Mouse (Mus musculus): Measurements from ENCODE around the gene Rps6kc1. TPM values are rescaled to one million over a fixed set of nuclear protein-coding genes. Genes with fewer than 3 reads are reported as not detected.

The Rps6kc1 gene
- polyA plus RNA-seq (2015; fragmentation: Nextera tagmentation; extraction: Ambion mirVana), result 10.3 and 10.8 TPM in 2 replicates

DNA sequence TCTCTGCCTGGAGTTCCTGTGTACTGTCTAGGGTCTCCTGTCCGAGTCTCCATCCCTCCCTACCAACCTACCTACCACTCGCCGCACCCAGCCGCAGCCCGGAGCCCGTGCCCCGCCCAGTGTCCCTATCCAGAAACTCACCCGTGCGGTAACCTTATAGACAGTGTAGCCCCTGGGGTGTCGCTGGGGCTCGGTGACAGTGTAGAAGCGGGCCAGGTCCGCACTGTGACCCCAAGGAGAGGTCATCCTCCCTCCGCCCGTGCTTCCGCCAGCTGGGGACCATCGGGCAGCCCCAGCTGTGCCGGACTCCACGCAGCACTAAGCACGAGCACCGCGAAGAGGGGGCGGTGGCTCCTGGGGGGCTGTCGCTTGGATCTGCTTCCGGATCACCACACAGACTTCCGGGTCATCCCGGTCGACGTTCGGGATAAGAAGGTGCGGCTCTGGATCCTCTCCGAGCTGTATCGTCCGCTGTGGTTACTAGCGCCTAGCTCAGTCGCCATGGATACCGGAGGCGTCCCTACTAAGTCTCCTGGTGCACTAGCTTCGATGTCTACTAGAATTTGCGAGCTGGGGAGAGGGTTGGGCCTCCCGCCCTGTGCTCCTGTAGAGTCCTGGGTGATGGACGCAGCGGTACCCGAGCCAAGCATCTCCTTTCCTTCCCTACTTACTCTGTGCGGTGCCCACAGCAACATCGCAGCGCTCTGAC, at the start of gene Rps6kc1:
Gene Rps6kc1 (minus strand): TSS at position 356 of the 709 bp plus-strand sequence.

DNA sequence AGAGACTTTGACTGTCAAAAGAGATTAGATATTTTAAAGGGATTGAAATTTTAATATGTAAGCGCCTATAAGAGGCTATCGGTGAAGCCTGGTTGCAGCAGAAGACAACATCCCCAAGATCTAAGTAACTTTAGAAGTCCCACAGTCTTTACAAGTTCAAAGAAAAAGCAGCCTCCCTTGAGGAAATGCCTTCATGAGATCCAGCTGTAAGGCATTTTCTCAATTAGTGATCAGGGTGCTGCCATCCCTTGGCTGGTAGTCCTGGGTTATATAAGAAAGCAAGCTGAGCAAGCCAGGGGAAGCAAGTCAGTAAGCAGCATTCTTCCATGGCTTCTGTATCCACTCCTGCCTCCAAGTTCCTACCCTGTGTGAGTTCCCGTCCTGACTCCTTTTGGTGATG, 13.2 kb upstream of the Rps6kc1 start, which contains the start of gene Angel2:
Gene Angel2 (plus strand): TSS at position 301 of the 400 bp plus-strand sequence.

Other genes with a start within 250 kb of the Rps6kc1 start
- gene Angel2, start 13.3 kb upstream of the Rps6kc1 start, polyA plus RNA-seq (2015; fragmentation: Nextera tagmentation; extraction: Ambion mirVana), result 21.3 and 23.2 TPM in 2 replicates
- 3.5 and 4.7 TPM in 2 replicates for gene Vash2, start 67.5 kb upstream of the Rps6kc1 start, polyA plus RNA-seq (2015; fragmentation: Nextera tagmentation; extraction: Ambion mirVana)
- 3.0 and 3.2 TPM in 2 replicates for gene Flvcr1, start 114.4 kb upstream of the Rps6kc1 start, polyA plus RNA-seq (2015; fragmentation: Nextera tagmentation; extraction: Ambion mirVana)
- not detected in 2 replicates for gene Spata45, start 124.9 kb upstream of the Rps6kc1 start, polyA plus RNA-seq (2015; fragmentation: Nextera tagmentation; extraction: Ambion mirVana)
- gene Tatdn3, start 151.2 kb upstream of the Rps6kc1 start, polyA plus RNA-seq (2015; fragmentation: Nextera tagmentation; extraction: Ambion mirVana), result 11.9 and 14.4 TPM in 2 replicates
- 4.4 and 5.3 TPM in 2 replicates for gene Nsl1, start 151.2 kb upstream of the Rps6kc1 start, polyA plus RNA-seq (2015; fragmentation: Nextera tagmentation; extraction: Ambion mirVana)
- 2.2 TPM in 2 replicates for gene Batf3, start 186.1 kb upstream of the Rps6kc1 start, polyA plus RNA-seq (2015; fragmentation: Nextera tagmentation; extraction: Ambion mirVana)